Mouse (Mus musculus) intestine, embryonic 15.5 days (tissue): ENCODE measurements around the gene Dnmt3b. TPM values are rescaled to one million over a fixed set of nuclear protein-coding genes. Genes with fewer than 3 reads are reported as not detected.

Experiments
- ATAC-seq: fragments of 200-750 bp; cut with Nextera tagmentation; 2 replicates; pipeline ENCODE4 v1.8.0; 2017; ENCODE audit warnings: moderate TSS enrichment, moderate library complexity
- H3K27ac ChIP-seq: fragments of 300-500 bp; sonication (generic); 2 replicates; pipeline ENCODE4 v1.5.1; 2015; ENCODE audit warnings: mild to moderate bottlenecking, inconsistent platforms
- H3K27me3 ChIP-seq: fragments of 300-500 bp; sonication (generic); replicated peaks from 2 replicates; pipeline ENCODE4 v1.6.1; 2015; ENCODE audit warnings: inconsistent platforms
- H3K36me3 ChIP-seq: fragments of 300-500 bp; sonication (generic); 2 replicates; pipeline ENCODE4 v1.6.1; 2015; ENCODE audit warnings: inconsistent platforms
- H3K4me1 ChIP-seq: fragments of 300-500 bp; sonication (generic); replicated peaks from 2 replicates; pipeline ENCODE4 v1.6.1; 2015; ENCODE audit warnings: inconsistent platforms
- H3K4me2 ChIP-seq: fragments of 300-500 bp; sonication (generic); replicated peaks from 2 replicates; pipeline ENCODE4 v1.6.1; 2015; ENCODE audit warnings: mild to moderate bottlenecking, inconsistent platforms
- H3K4me3 ChIP-seq: fragments of 300-500 bp; sonication (generic); replicated peaks from 2 replicates; pipeline ENCODE4 v1.5.1; 2015; ENCODE audit warnings: inconsistent platforms
- H3K9ac ChIP-seq: fragments of 300-500 bp; sonication (generic); 2 replicates; pipeline ENCODE4 v1.6.1; 2015; ENCODE audit warnings: inconsistent platforms
- H3K9me3 ChIP-seq: fragments of 300-500 bp; sonication (generic); 2 replicates; pipeline ENCODE4 v1.6.1; 2016; ENCODE audit warnings: inconsistent platforms
- WGBS: fragments of 180-500 bp; shearing (Covaris S2); methylation state at CpG from one replicate; pipeline ENCODE4 v1.1.7; 2015; 5-methylcytosine and 5-hydroxymethylcytosine counted together
- polyA plus RNA-seq: library from polyadenylated mRNA; unstranded; fragments of >200 nt; fragmentation: Nextera tagmentation; extraction: Ambion mirVana; gene quantifications from 2 replicates; pipeline ENCODE4 v1.2.1, GENCODE M21; 2015

Gene Dnmt3b
- polyA plus RNA-seq = 8.1 and 8.6 TPM in 2 replicates

DNA sequence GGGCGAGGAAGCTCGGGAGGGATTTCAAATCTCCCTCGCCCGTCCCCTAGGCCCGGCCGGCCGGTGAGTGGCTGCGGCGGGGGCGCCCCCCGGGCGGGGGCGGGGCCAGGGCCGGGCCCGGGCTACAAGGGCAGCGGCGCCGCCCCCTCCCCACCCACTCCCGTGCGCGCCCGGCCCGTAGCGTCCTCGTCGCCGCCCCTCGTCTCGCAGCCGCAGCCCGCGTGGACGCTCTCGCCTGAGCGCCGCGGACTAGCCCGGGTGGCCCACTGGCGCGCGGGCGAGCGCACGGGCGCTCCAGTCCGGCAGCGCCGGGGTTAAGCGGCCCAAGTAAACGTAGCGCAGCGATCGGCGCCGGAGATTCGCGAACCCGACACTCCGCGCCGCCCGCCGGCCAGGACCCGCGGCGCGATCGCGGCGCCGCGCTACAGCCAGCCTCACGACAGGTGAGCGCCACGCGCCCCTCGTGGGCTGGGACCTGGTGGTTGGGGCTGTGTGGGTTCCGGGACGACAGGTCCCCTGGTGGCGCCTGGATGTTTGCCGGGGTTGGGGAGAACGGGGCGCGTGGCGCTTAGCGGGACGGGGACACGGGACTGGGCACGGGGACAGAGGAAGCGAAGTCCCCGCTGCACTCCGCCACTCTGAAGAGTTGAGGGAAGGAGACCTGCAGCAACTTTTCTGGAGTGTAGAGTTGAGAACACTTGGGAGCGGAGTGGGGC is at the start of gene Dnmt3b:
TSS of gene Dnmt3b (plus strand) at position 153 of the 716 bp plus-strand sequence.
- Histone ChIP-seq H3K27ac (peak within 1 kb of the TSS; percentile 58; the same call in 1 of the 2 replicates), H3K4me2 (peak within 1 kb of the TSS; percentile 89), H3K9me3 (no peaks in the 10 kb centered on the region), H3K36me3 (no peaks in the 10 kb centered on the region), H3K9ac (peak within 1 kb of the TSS; percentile 82), H3K27me3 (no peaks in the 10 kb centered on the region), H3K4me3 (peak within 1 kb of the TSS; percentile 81), H3K4me1 (peaks cover 10% of the 10 kb centered on the region; the same call in 1 of the 2 replicates)
- ATAC-seq = peak; percentile 92
- under 1% methylated on average over 86 of the region's 93 CpGs for WGBS

DNA sequence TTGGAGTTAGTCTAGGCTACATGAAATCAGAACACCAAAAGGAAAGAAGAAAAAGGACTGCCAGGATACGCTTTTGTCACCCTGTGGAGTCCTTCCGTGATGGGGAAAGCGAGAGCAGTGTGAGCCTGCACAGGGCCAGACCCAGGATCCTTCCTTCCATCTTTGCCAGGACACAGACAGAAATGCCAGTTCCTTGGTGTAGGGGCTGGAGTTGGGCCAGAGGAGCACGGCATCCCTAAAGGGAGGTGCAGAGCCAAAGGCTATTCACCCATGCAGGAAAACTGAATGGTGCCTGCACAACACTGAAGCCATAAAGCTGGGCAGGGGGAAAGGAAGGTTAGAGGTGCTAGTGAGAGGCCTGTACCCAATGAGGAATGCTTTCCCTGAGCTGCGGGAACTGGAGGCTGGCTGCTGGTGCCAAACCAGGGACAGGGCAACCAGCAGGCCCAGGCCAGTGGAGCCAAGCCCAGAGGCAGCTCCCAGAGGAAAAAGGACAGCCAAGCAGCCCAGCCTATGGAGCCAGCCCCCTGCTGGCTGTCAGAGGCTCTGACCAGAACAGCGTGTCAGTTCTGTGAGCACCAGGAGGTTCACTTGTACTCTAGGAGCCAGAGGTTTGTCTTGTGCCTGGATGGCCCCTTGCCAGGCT is 49.1 kb upstream of the Dnmt3b start:
- no peaks in the 10 kb centered on the region for H3K36me3 ChIP-seq
- no peaks in the 10 kb centered on the region for H3K27me3 ChIP-seq
- H3K4me3 ChIP-seq = no peak overlapping the region
- no peak overlapping the region for H3K9ac ChIP-seq
- peak; percentile 75 for ATAC-seq
- H3K27ac ChIP-seq = no peak overlapping the region
- peaks cover 4% of the 10 kb centered on the region for H3K4me1 ChIP-seq
- no peak overlapping the region for H3K4me2 ChIP-seq
- no peaks in the 10 kb centered on the region for H3K9me3 ChIP-seq
- WGBS = 64% methylated on average over 6 of the region's 6 CpGs

DNA sequence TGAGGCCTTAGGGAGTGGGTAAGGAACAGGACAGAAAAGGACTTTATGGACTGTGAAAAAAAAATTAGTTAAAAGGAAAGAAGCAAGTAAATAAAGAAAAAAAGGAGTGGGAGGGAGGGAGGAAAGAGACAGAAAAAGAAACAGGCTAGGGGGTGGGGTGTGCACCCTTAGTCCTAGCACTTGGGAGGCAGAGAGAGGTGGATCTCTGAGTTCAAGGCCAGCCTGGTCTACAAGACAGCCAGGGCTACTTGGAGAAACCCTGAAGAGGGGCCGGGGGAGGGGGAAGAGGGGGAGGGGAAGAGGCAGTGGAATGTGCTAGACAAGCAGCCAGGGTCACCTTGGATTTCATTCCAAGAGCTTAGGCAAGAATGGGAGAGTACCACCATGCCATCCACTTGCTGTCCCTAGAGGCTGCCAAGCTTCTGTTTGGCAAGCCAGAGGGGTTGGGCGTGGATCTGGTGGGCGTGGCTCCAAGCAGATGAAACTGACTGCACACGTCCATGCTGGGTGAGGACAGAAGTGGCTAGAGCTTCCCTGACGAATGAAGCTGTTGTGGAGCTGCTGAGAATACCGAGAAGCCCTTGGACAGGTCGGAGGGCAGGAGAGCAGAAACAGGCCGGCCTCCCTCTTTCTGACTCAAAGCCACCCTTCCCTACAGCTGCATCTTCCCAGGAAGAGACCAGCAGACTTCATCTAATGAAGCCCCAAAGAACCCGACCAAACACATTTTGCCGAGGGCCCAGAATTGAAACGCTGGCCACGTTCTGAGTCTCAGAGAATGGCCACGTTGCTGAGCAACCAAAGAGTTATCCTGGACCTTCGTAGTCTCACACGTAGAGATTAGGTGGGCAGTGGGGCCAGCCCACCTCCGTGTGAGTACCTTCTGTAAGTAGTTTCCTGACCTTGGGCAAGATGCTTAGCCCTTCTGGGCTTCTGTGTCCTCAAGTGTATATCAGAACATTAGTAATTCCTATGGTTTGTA is 48.3 kb upstream of the Dnmt3b start:
- peak; percentile 57 for ATAC-seq
- no peak overlapping the region for H3K27ac ChIP-seq
- no peaks in the 10 kb centered on the region for H3K27me3 ChIP-seq
- H3K36me3 ChIP-seq = no peaks in the 10 kb centered on the region
- no peak overlapping the region for H3K9ac ChIP-seq
- H3K9me3 ChIP-seq = no peaks in the 10 kb centered on the region
- H3K4me3 ChIP-seq = no peak overlapping the region
- no peak overlapping the region for H3K4me2 ChIP-seq
- peaks cover 4% of the 10 kb centered on the region for H3K4me1 ChIP-seq
- WGBS = 45% methylated on average over 16 of the region's 16 CpGs

DNA sequence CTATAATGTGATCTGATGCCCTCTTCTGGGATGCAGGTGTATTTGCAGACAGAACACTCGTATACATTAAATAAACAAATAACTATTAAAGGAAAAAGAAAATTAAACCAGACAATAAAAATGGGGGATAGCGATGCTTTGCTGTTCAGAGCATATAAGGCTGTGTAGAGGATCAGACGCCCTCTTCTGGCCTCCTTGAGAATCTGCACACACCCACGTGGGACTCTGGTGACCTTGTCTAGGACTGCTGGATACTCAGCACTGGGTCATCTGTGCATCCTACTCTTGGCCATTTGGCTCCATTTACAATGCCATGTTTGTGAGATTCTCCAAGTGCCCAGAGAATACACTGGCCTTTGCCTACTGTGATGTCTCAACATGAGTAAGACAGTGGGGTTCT is 45.5 kb upstream of the Dnmt3b start:
- H3K9me3 ChIP-seq = no peaks in the 10 kb centered on the region
- no peak overlapping the region for H3K9ac ChIP-seq
- no peak overlapping the region for H3K27ac ChIP-seq
- H3K4me2 ChIP-seq = no peak overlapping the region
- peaks cover 8% of the 10 kb centered on the region for H3K4me1 ChIP-seq
- no peak for ATAC-seq
- 38% methylated on average over 4 of the region's 4 CpGs for WGBS
- no peaks in the 10 kb centered on the region for H3K27me3 ChIP-seq
- no peak overlapping the region for H3K4me3 ChIP-seq
- no peaks in the 10 kb centered on the region for H3K36me3 ChIP-seq

DNA sequence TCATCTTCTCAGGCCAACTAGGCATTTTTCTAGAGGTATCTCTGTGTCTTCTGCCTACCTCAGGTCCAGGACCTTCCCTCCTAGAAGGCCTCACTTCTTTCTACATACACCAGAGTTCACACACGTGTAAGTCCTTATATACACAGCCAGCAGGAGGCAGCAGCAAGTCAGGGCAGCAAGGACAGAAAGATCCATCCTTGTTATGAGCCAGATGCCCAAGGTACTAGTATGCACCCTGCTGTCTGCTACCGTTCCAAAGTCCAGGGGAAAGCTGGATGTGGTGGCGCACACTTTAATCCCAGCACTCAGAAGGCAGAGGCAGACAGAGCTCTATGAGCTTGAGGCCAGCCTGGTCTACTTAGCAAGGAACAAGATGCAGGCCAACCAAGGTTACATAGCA is 42.8 kb upstream of the Dnmt3b start:
- Histone ChIP-seq H3K9ac (no peak overlapping the region), H3K4me2 (no peak overlapping the region), H3K36me3 (no peaks in the 10 kb centered on the region), H3K27me3 (no peaks in the 10 kb centered on the region), H3K9me3 (no peaks in the 10 kb centered on the region), H3K4me1 (peaks cover 21% of the 10 kb centered on the region), H3K4me3 (no peak overlapping the region), H3K27ac (no peak overlapping the region)
- ATAC-seq = no peak
- WGBS = 74% methylated on average over 3 of the region's 3 CpGs

DNA sequence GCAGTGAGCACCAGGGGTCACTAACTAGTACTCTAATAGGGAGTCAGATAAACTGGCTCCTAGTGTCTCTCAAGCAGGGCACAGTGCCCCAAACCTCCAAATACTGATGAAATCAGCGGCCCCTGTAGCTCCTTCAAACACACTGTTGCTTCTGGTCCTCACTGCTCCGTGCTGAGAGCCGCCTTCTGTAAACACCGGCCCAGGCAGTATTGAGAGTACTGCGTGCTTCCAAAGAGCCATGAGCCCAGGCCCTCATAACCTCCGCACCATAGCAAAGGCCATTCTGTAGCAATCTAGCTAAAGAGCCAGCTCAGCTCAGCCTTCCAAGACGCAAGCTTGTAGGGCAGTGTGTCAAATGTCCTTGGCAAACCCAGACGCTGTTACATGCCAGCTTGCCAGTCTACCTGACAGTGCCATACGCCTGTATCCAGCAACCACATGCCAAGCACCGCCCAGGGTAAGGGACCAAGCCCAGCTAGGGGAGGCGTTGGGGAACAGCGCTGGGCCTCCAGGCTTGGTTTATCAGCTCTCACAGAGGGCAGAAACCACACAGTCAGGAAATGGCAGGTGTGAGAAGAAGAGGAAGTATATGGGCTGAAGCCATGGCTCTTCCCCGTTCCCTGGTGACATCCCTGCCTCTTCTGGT is 41.3 kb upstream of the Dnmt3b start:
- H3K4me3 ChIP-seq = no peak overlapping the region
- peak; percentile 44; the same call in 1 of the 2 replicates for ATAC-seq
- H3K9me3 ChIP-seq = no peaks in the 10 kb centered on the region
- peaks cover 27% of the 10 kb centered on the region for H3K4me1 ChIP-seq
- no peaks in the 10 kb centered on the region for H3K27me3 ChIP-seq
- H3K27ac ChIP-seq = no peak overlapping the region
- H3K36me3 ChIP-seq = no peaks in the 10 kb centered on the region
- H3K4me2 ChIP-seq = no peak overlapping the region
- no peak overlapping the region for H3K9ac ChIP-seq
- 60% methylated on average over 13 of the region's 13 CpGs for WGBS

DNA sequence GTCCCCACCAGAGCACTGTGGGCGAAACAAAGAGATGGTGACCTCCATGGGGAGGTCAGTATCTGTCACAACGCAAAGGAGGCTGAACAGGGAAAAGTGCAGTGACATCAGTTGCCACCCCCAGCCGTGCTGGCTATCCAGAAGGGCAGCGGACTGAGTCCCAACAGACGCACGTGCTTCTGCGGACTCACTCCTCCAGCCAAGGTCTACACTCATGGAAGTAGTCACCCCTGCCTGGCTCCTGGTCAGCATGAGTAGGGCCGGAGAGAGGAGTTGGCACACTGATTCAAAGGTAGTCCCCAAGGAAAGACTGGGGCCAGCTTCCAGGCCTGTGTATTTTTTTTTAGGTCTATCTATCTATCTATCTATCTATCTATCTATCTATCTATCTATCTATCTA is 40.2 kb upstream of the Dnmt3b start:
- Histone ChIP-seq H3K27ac (no peak overlapping the region), H3K27me3 (no peaks in the 10 kb centered on the region), H3K9ac (no peak overlapping the region), H3K36me3 (no peaks in the 10 kb centered on the region), H3K9me3 (no peaks in the 10 kb centered on the region), H3K4me3 (no peak overlapping the region), H3K4me2 (no peak overlapping the region), H3K4me1 (peaks cover 27% of the 10 kb centered on the region)
- 87% methylated on average over 8 of the region's 8 CpGs for WGBS
- no peak for ATAC-seq

DNA sequence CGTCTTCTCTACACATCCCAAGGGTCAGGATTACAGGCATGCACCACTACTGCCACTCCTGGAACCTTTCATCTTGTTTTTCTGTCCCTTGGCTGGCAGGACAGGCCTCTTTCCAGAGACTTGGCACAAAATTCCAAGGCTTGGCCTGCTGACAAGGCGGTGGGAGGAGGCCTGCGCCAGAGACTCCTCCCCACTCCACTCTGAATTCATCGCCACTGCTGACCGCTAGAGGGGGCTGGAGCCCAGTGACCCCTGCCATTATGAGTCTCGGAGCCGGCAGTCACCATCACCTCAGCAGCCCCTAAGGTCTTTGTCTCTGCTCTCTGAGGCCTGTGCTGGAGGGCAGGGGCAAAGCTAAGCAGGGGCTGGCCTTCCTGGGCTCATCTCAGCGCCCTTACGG is 39.7 kb upstream of the Dnmt3b start:
- Histone ChIP-seq H3K27ac (no peak overlapping the region), H3K4me3 (no peak overlapping the region), H3K9me3 (no peaks in the 10 kb centered on the region), H3K9ac (no peak overlapping the region), H3K4me2 (0 out of 2 replicates have a peak overlapping the region, but pooled peaks have one; percentile 17), H3K27me3 (no peaks in the 10 kb centered on the region), H3K4me1 (peaks cover 27% of the 10 kb centered on the region), H3K36me3 (no peaks in the 10 kb centered on the region)
- WGBS = 16% methylated on average over 9 of the region's 9 CpGs
- ATAC-seq = peak; percentile 78

DNA sequence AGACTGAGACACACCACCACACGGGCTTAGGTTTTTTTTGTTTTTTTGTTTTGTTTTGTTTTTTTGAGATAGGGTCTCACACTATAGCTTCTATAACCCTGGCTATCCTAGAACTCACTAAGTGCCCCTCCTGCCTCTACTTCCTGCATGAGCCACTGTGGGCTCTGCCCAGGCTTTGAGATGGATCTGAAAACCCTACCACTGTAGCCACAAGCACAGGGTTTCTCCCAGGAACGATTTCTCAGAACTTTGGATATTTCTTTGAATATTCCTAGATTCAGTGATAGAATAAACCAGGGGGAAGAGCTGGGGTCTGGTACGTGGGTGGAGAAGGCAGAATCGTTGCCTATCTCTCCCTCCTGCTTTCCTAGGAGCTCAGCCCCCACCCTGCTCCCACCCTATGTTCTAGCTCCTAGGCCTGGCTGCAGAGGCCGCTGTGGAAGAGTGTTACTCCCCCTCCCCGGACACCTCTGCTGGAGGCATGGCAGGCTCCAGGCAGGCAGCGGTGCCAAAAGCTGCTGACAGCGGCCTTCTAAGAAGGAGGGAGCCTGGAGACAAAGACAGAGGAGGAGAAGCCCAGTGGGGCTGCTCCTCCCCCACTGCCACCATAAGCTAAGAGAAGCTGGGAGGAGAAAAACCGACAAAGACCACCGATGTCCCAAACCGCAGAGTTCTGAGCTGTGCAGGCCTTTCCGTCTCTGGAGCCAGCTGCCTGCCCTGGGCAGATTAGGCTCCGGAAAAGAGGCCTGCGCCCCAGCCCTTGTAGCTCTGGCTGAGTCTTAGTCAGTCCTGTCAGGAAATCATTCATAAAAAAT is 38.6 kb upstream of the Dnmt3b start:
- Histone ChIP-seq H3K27ac (peak overlapping the region; percentile 38; the same call in 1 of the 2 replicates), H3K27me3 (no peaks in the 10 kb centered on the region)
- ATAC-seq = no peak

DNA sequence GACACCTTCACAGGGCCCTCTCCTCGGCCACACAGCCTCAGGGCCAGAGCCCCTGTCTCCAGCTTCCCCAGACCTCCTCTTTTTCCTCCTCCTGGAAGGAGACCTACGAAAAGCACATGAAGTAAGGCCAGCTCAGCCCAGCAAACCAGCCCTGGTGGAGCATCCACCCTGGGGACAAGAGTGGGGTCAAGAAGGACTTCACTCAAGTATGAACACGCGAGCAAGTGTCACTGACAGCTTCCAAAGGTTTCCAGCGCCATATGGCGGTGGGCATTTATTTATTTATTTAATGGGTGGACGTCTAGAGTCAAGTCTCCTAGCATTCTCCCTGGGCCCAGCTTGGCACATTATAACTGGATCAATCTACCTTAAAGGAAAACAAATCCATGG is 38.0 kb upstream of the Dnmt3b start:
- H3K9me3 ChIP-seq = no peaks in the 10 kb centered on the region
- H3K4me1 ChIP-seq = peaks cover 27% of the 10 kb centered on the region
- H3K4me2 ChIP-seq = no peak overlapping the region
- WGBS = 66% methylated on average over 7 of the region's 7 CpGs
- H3K9ac ChIP-seq = no peak overlapping the region
- peak overlapping the region; percentile 38; the same call in 1 of the 2 replicates for H3K27ac ChIP-seq
- no peak overlapping the region for H3K4me3 ChIP-seq
- H3K27me3 ChIP-seq = no peaks in the 10 kb centered on the region
- H3K36me3 ChIP-seq = no peaks in the 10 kb centered on the region
- ATAC-seq = no peak

More for the DNA sequence above, 38.6 kb upstream of the Dnmt3b start:
- Histone ChIP-seq H3K4me3 (no peak overlapping the region), H3K4me2 (no peak overlapping the region), H3K9ac (no peak overlapping the region), H3K9me3 (no peaks in the 10 kb centered on the region), H3K36me3 (no peaks in the 10 kb centered on the region), H3K4me1 (peaks cover 27% of the 10 kb centered on the region)
- 24% methylated on average over 13 of the region's 14 CpGs for WGBS

DNA sequence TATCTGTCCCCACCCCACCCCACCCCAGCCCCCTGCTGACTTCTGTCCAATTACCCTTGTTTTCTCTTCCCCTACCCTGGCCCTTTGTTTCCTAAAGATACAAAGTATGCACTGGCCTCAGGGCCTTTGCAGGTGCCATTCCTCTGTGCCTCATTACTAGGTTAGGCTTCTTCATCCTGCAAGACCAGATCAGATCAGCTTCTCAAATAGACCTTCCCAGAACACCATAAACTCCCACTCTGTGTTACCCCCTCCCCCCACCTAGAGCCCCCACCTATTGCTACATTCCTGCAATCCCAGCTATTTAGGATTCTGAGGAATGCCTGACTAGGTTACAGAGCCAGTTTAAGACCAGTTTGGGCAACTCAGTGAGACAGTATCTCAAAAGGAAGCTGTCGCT is 37.5 kb upstream of the Dnmt3b start:
- no peak overlapping the region for H3K27ac ChIP-seq
- peaks cover 27% of the 10 kb centered on the region for H3K4me1 ChIP-seq
- no peaks in the 10 kb centered on the region for H3K27me3 ChIP-seq
- WGBS = 90% methylated on average over 1 of the region's 1 CpGs
- no peak for ATAC-seq
- no peaks in the 10 kb centered on the region for H3K36me3 ChIP-seq
- no peak overlapping the region for H3K9ac ChIP-seq
- no peaks in the 10 kb centered on the region for H3K9me3 ChIP-seq
- no peak overlapping the region for H3K4me2 ChIP-seq
- H3K4me3 ChIP-seq = no peak overlapping the region
